Mouse (Mus musculus) forebrain, embryonic 13.5 days (tissue): ENCODE results near the gene Dgkd. TPM values are rescaled to one million over a fixed set of nuclear protein-coding genes. Genes with fewer than 3 reads are reported as not detected.

Experiments
- ATAC-seq: fragments of 200-750 bp; cut with Nextera tagmentation; 2 replicates; pipeline ENCODE4 v1.8.0; 2017
- H3K27ac ChIP-seq: fragments of 300-500 bp; sonication (generic); 2 replicates; pipeline ENCODE4 v1.5.1; 2015; ENCODE audit warnings: inconsistent platforms, mild to moderate bottlenecking, moderate library complexity
- H3K27me3 ChIP-seq: fragments of 300-500 bp; sonication (generic); 2 replicates; pipeline ENCODE4 v1.6.1; 2015; ENCODE audit warnings: mild to moderate bottlenecking, inconsistent platforms
- H3K36me3 ChIP-seq: fragments of 300-500 bp; sonication (generic); 2 replicates; pipeline ENCODE4 v1.6.1; 2015; ENCODE audit warnings: mild to moderate bottlenecking, inconsistent platforms; ENCODE audit not compliant: poor library complexity, severe bottlenecking
- H3K4me1 ChIP-seq: fragments of 300-500 bp; sonication (generic); 2 replicates; pipeline ENCODE4 v1.6.1; 2015; ENCODE audit warnings: inconsistent platforms
- H3K4me2 ChIP-seq: fragments of 300-500 bp; sonication (generic); 2 replicates; pipeline ENCODE4 v1.6.1; 2015; ENCODE audit warnings: inconsistent platforms, mild to moderate bottlenecking, moderate library complexity
- H3K4me3 ChIP-seq: fragments of 300-500 bp; sonication (generic); 2 replicates; pipeline ENCODE4 v1.5.1; 2015; ENCODE audit warnings: mild to moderate bottlenecking, inconsistent platforms
- H3K9ac ChIP-seq: fragments of 300-500 bp; sonication (generic); 2 replicates; pipeline ENCODE4 v1.6.1; 2015; ENCODE audit warnings: mild to moderate bottlenecking, inconsistent platforms
- H3K9me3 ChIP-seq: fragments of 300-500 bp; sonication (generic); replicated peaks from 2 replicates; pipeline ENCODE4 v1.6.1; 2016; ENCODE audit warnings: inconsistent platforms
- WGBS: fragments of 180-500 bp; shearing (Covaris S2); methylation state at CpG from one replicate; pipeline ENCODE4 v1.1.7; 2015; 5-methylcytosine and 5-hydroxymethylcytosine counted together
- polyA plus RNA-seq: library from polyadenylated mRNA; unstranded; fragments of >200 nt; fragmentation: Nextera tagmentation; extraction: Ambion mirVana; gene quantifications from 2 replicates; pipeline ENCODE4 v1.2.1, GENCODE M21; 2015

The Dgkd gene
- polyA plus RNA-seq, 1 experiment from 2014 or later: 36.6 TPM

GRCm38 (mm10) chr1:87873081-87873480, 20.0 kb downstream of the Dgkd start:
- no peak for ATAC-seq
- Histone ChIP-seq H3K4me3 (no peak overlapping the region), H3K9me3 (no peaks in the 10 kb centered on the region), H3K4me1 (peaks cover 7% of the 10 kb centered on the region; the same call in 1 of the 2 replicates), H3K36me3 (no peaks in the 10 kb centered on the region), H3K4me2 (no peak overlapping the region), H3K27me3 (no peaks in the 10 kb centered on the region), H3K9ac (no peak overlapping the region), H3K27ac (no peak overlapping the region)

GRCm38 (mm10) chr1:87876065-87876464, 23.0 kb downstream of the Dgkd start:
- no peak overlapping the region for H3K27ac ChIP-seq
- H3K4me2 ChIP-seq: no peak overlapping the region
- peaks cover 26% of the 10 kb centered on the region for H3K4me1 ChIP-seq
- ATAC-seq: no peak
- H3K9me3 ChIP-seq: no peaks in the 10 kb centered on the region
- H3K27me3 ChIP-seq: no peaks in the 10 kb centered on the region
- WGBS: 93% methylated on average over 1 of the region's 1 CpGs
- H3K36me3 ChIP-seq: peaks cover 3% of the 10 kb centered on the region; the same call in 1 of the 2 replicates
- no peak overlapping the region for H3K4me3 ChIP-seq
- no peak overlapping the region for H3K9ac ChIP-seq

- Histone ChIP-seq H3K4me1 (peaks cover 26% of the 10 kb centered on the region), H3K4me3 (no peak overlapping the region), H3K9me3 (no peaks in the 10 kb centered on the region), H3K4me2 (no peak overlapping the region), H3K27ac (peak overlapping the region; percentile 40; the same call in 1 of the 2 replicates), H3K27me3 (no peaks in the 10 kb centered on the region), H3K9ac (no peak overlapping the region), H3K36me3 (peaks cover 14% of the 10 kb centered on the region; the same call in 1 of the 2 replicates)
- no peak for ATAC-seq
- 78% methylated on average over 9 of the region's 9 CpGs for WGBS
Observed at GRCm38 (mm10) chr1:87877552-87878283, 24.6 kb downstream of the Dgkd start.

- Histone ChIP-seq H3K4me1 (peaks cover 26% of the 10 kb centered on the region), H3K27me3 (no peaks in the 10 kb centered on the region), H3K9ac (no peak overlapping the region), H3K36me3 (peaks cover 25% of the 10 kb centered on the region; the same call in 1 of the 2 replicates), H3K27ac (no peak overlapping the region), H3K9me3 (no peaks in the 10 kb centered on the region), H3K4me3 (no peak overlapping the region), H3K4me2 (no peak overlapping the region)
- ATAC-seq: no peak
- WGBS: 93% methylated on average over 3 of the region's 3 CpGs
Observed at GRCm38 (mm10) chr1:87879034-87879433, 25.9 kb downstream of the Dgkd start.

- peak; percentile 50 for ATAC-seq
- Histone ChIP-seq H3K9me3 (no peaks in the 10 kb centered on the region), H3K27ac (peak overlapping the region; percentile 40), H3K4me2 (no peak overlapping the region), H3K36me3 (peaks cover 32% of the 10 kb centered on the region), H3K4me1 (peaks cover 26% of the 10 kb centered on the region), H3K9ac (no peak overlapping the region; the same call in 1 of the 2 replicates), H3K27me3 (no peaks in the 10 kb centered on the region), H3K4me3 (no peak overlapping the region)
- 38% methylated on average over 3 of the region's 3 CpGs for WGBS
Observed at GRCm38 (mm10) chr1:87879494-87880325, 26.6 kb downstream of the Dgkd start.

GRCm38 (mm10) chr1:87880326-87880627, 27.2 kb downstream of the Dgkd start:
- Histone ChIP-seq H3K4me2 (no peak overlapping the region), H3K4me3 (no peak overlapping the region), H3K9me3 (no peaks in the 10 kb centered on the region), H3K4me1 (peaks cover 26% of the 10 kb centered on the region), H3K9ac (no peak overlapping the region; the same call in 1 of the 2 replicates), H3K36me3 (peaks cover 37% of the 10 kb centered on the region), H3K27ac (peak overlapping the region; percentile 40), H3K27me3 (no peaks in the 10 kb centered on the region)
- 79% methylated on average over 6 of the region's 6 CpGs for WGBS
- ATAC-seq: no peak

GRCm38 (mm10) chr1:87880856-87881255, 27.8 kb downstream of the Dgkd start:
- no peaks in the 10 kb centered on the region for H3K9me3 ChIP-seq
- H3K9ac ChIP-seq: no peak overlapping the region
- no peak overlapping the region for H3K4me2 ChIP-seq
- 81% methylated on average over 2 of the region's 2 CpGs for WGBS
- H3K36me3 ChIP-seq: peaks cover 41% of the 10 kb centered on the region
- no peak overlapping the region for H3K4me3 ChIP-seq
- H3K27me3 ChIP-seq: no peaks in the 10 kb centered on the region
- ATAC-seq: no peak
- H3K4me1 ChIP-seq: peaks cover 26% of the 10 kb centered on the region
- no peak overlapping the region for H3K27ac ChIP-seq

- peaks cover 41% of the 10 kb centered on the region for H3K36me3 ChIP-seq
- no peak overlapping the region for H3K4me3 ChIP-seq
- H3K27ac ChIP-seq: no peak overlapping the region
- peaks cover 26% of the 10 kb centered on the region for H3K4me1 ChIP-seq
- no peaks in the 10 kb centered on the region for H3K27me3 ChIP-seq
- no peak overlapping the region for H3K9ac ChIP-seq
- H3K4me2 ChIP-seq: no peak overlapping the region
- ATAC-seq: no peak
- WGBS: 92% methylated on average over 4 of the region's 4 CpGs
- H3K9me3 ChIP-seq: no peaks in the 10 kb centered on the region
Observed at GRCm38 (mm10) chr1:87881726-87882125, 28.6 kb downstream of the Dgkd start.

- Histone ChIP-seq H3K9me3 (no peaks in the 10 kb centered on the region), H3K4me1 (peaks cover 22% of the 10 kb centered on the region), H3K4me2 (no peak overlapping the region), H3K27me3 (no peaks in the 10 kb centered on the region), H3K27ac (no peak overlapping the region), H3K4me3 (no peak overlapping the region), H3K9ac (no peak overlapping the region), H3K36me3 (peaks cover 45% of the 10 kb centered on the region)
- ATAC-seq: no peak
Observed at GRCm38 (mm10) chr1:87882554-87882953, 29.5 kb downstream of the Dgkd start.

- H3K4me2 ChIP-seq: no peak overlapping the region
- H3K27ac ChIP-seq: no peak overlapping the region
- H3K9ac ChIP-seq: no peak overlapping the region
- no peaks in the 10 kb centered on the region for H3K9me3 ChIP-seq
- 0 out of 2 replicates have a peak, but pooled peaks cover 3% of the 10 kb centered on the region for H3K4me1 ChIP-seq
- 85% methylated on average over 1 of the region's 1 CpGs for WGBS
- no peak for ATAC-seq
- H3K27me3 ChIP-seq: no peaks in the 10 kb centered on the region
- H3K36me3 ChIP-seq: 0 out of 2 replicates have a peak, but pooled peaks cover 5% of the 10 kb centered on the region
- H3K4me3 ChIP-seq: no peak overlapping the region
Observed at GRCm38 (mm10) chr1:87890960-87891359, 37.9 kb downstream of the Dgkd start.

- no peak for ATAC-seq
- Histone ChIP-seq H3K9me3 (no peaks in the 10 kb centered on the region), H3K36me3 (0 out of 2 replicates have a peak, but pooled peaks cover 5% of the 10 kb centered on the region), H3K4me3 (no peak overlapping the region), H3K9ac (no peak overlapping the region), H3K4me1 (0 out of 2 replicates have a peak, but pooled peaks cover 3% of the 10 kb centered on the region), H3K27ac (no peak overlapping the region), H3K4me2 (no peak overlapping the region), H3K27me3 (no peaks in the 10 kb centered on the region)
- 84% methylated on average over 4 of the region's 4 CpGs for whole genome bisulfite sequencing
Observed at GRCm38 (mm10) chr1:87891634-87892033, 38.5 kb downstream of the Dgkd start.

GRCm38 (mm10) chr1:87892499-87892898, 39.4 kb downstream of the Dgkd start:
- Histone ChIP-seq H3K9ac (no peak overlapping the region), H3K4me3 (no peak overlapping the region), H3K4me1 (0 out of 2 replicates have a peak, but pooled peaks cover 3% of the 10 kb centered on the region), H3K4me2 (no peak overlapping the region), H3K27ac (no peak overlapping the region), H3K9me3 (no peaks in the 10 kb centered on the region), H3K27me3 (no peaks in the 10 kb centered on the region), H3K36me3 (0 out of 2 replicates have a peak, but pooled peaks cover under 1% of the 10 kb centered on the region)
- ATAC-seq: no peak
- WGBS: 32% methylated on average over 2 of the region's 2 CpGs
